Mouse (Mus musculus): ENCODE data around the gene Tmod1. TPM values are rescaled to one million over a fixed set of nuclear protein-coding genes. Genes with fewer than 3 reads are reported as not detected.

Tmod1 gene
- polyA plus RNA-seq, 1 experiment from 2014 or later: 0.39 TPM

DNA sequence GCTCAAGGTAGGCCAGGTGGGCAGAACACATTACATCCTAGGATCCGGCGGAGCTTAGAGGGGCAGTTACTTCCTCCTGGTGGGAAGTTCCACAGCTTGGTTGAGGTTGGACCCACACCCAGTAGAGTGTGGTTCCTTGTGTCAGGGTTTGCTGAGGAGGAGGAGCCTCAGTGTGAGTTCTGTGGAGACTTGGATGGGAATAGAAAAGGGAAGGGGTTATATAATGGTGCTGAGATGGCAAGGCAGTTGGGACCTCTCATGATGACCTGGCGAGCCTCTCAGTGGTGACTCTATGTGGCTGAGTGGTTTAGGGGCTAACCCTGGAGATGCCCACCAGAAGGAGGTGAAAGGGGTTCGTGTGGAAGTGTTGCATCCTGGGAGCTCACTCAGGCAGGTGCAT, 25.1 kb downstream of the Tmod1 start:
- H3K9ac ChIP-seq (replicated peaks): no peak overlapping the region
- H3K4me2 ChIP-seq (replicated peaks): no peak overlapping the region
- no peaks in the 10 kb centered on the region for H3K27me3 ChIP-seq
- no peaks in the 10 kb centered on the region for H3K9me3 ChIP-seq
- 74% methylated on average over 4 of the region's 4 CpGs for WGBS
- no peak overlapping the region for H3K4me3 ChIP-seq (replicated peaks)
- 0 out of 2 replicates have a peak, but pooled peaks cover 8% of the 10 kb centered on the region for H3K4me1 ChIP-seq (replicated peaks)
- H3K36me3 ChIP-seq: no peaks in the 10 kb centered on the region
- H3K27ac ChIP-seq: no peak overlapping the region
- ATAC-seq: no peak

- no peak overlapping the region for H3K27ac ChIP-seq
- WGBS: 60% methylated on average over 8 of the region's 8 CpGs
- H3K9ac ChIP-seq (replicated peaks): no peak overlapping the region
- H3K4me3 ChIP-seq (replicated peaks): no peak overlapping the region
- H3K4me1 ChIP-seq (replicated peaks): 0 out of 2 replicates have a peak, but pooled peaks cover 8% of the 10 kb centered on the region
- H3K9me3 ChIP-seq: no peaks in the 10 kb centered on the region
- no peak for ATAC-seq
- H3K36me3 ChIP-seq: no peaks in the 10 kb centered on the region
- H3K4me2 ChIP-seq (replicated peaks): no peak overlapping the region
- no peaks in the 10 kb centered on the region for H3K27me3 ChIP-seq
Observed at GRCm38 (mm10) chr4:46064263-46064662, 25.5 kb downstream of the Tmod1 start.

- H3K4me3 ChIP-seq (replicated peaks): no peak overlapping the region
- H3K36me3 ChIP-seq: no peaks in the 10 kb centered on the region
- no peaks in the 10 kb centered on the region for H3K27me3 ChIP-seq
- no peak overlapping the region for H3K27ac ChIP-seq
- no peak overlapping the region for H3K9ac ChIP-seq (replicated peaks)
- no peaks in the 10 kb centered on the region for H3K9me3 ChIP-seq
- no peak for ATAC-seq
- WGBS: 88% methylated on average over 3 of the region's 3 CpGs
- H3K4me1 ChIP-seq (replicated peaks): 0 out of 2 replicates have a peak, but pooled peaks cover 11% of the 10 kb centered on the region
- H3K4me2 ChIP-seq (replicated peaks): no peak overlapping the region
Observed at GRCm38 (mm10) chr4:46064961-46065360, 26.2 kb downstream of the Tmod1 start.

DNA sequence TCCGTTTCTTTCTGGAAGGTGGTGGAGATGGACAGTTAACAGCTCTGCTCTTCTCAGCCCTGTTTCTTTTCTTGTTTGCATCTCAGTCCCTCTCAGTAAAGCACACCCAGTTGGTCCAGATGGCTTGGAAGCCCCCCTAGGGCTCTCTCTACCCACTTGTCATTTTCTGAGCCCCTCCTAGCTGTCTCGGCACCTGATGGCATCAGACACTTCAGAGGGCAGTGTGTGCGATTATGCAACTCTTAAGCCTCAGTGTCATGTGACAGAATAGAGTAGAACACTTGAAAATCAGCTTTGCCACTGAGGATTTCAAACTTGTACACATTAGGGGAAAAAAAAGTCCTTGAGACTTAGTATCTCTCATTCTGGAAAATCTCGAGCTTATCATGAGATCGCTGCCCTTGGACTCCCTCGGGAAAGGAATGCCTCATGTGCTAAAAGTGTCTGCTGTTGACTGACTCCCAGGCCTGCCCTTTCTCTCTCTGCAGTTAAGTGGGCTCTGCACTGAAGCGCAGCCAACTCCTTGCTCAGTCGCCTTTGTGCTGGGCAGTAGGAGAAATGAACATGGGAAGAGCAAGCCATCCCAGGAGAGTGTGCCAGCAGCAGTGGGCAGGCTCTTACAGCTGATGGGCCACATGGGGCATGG, 27.1 kb downstream of the Tmod1 start:
- H3K27ac ChIP-seq: no peak overlapping the region
- 69% methylated on average over 8 of the region's 8 CpGs for WGBS
- ATAC-seq: no peak
- 0 out of 2 replicates have a peak, but pooled peaks cover 14% of the 10 kb centered on the region for H3K4me1 ChIP-seq (replicated peaks)
- no peak overlapping the region for H3K4me2 ChIP-seq (replicated peaks)
- no peaks in the 10 kb centered on the region for H3K9me3 ChIP-seq
- H3K36me3 ChIP-seq: no peaks in the 10 kb centered on the region
- H3K9ac ChIP-seq (replicated peaks): no peak overlapping the region
- H3K4me3 ChIP-seq (replicated peaks): no peak overlapping the region
- no peaks in the 10 kb centered on the region for H3K27me3 ChIP-seq

GRCm38 (mm10) chr4:46068060-46068459, 29.3 kb downstream of the Tmod1 start:
- 0 out of 2 replicates have a peak, but pooled peaks cover 14% of the 10 kb centered on the region for H3K4me1 ChIP-seq (replicated peaks)
- H3K4me2 ChIP-seq (replicated peaks): no peak overlapping the region
- H3K9ac ChIP-seq (replicated peaks): no peak overlapping the region
- no peak for ATAC-seq
- 91% methylated on average over 3 of the region's 3 CpGs for WGBS
- H3K4me3 ChIP-seq (replicated peaks): no peak overlapping the region
- no peak overlapping the region for H3K27ac ChIP-seq
- H3K36me3 ChIP-seq: no peaks in the 10 kb centered on the region
- H3K27me3 ChIP-seq: no peaks in the 10 kb centered on the region
- H3K9me3 ChIP-seq: no peaks in the 10 kb centered on the region

DNA sequence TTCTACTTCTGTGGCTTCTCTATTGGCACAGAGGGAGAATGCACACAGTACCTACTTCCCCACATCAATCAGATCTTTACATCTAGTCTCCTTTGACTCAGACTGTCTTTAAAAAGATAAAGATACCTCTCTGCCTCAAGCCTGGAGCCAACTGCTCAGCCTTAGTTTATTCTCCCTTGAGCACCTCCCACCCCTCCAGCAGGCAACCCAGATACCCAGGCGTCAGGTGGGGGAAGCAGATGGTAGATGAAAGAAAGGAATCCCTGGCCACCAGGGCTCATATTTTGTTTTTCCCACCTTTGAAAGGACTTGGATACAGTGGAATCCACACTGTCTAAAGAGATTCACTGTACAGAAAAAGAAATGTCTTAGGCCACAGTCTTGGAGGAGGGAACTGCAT, 29.8 kb downstream of the Tmod1 start:
- Histone ChIP-seq H3K4me3 (replicated peaks) (no peak overlapping the region), H3K27ac (no peak overlapping the region), H3K4me2 (replicated peaks) (no peak overlapping the region), H3K27me3 (no peaks in the 10 kb centered on the region), H3K9me3 (no peaks in the 10 kb centered on the region), H3K4me1 (replicated peaks) (0 out of 2 replicates have a peak, but pooled peaks cover 14% of the 10 kb centered on the region), H3K36me3 (no peaks in the 10 kb centered on the region), H3K9ac (replicated peaks) (no peak overlapping the region)
- ATAC-seq: no peak
- 41% methylated on average over 1 of the region's 1 CpGs for WGBS

GRCm38 (mm10) chr4:46069851-46070482, 31.2 kb downstream of the Tmod1 start:
- ATAC-seq: no peak
- no peaks in the 10 kb centered on the region for H3K27me3 ChIP-seq
- 58% methylated on average over 6 of the region's 6 CpGs for WGBS
- no peaks in the 10 kb centered on the region for H3K9me3 ChIP-seq
- H3K27ac ChIP-seq: no peak overlapping the region
- no peak overlapping the region for H3K9ac ChIP-seq (replicated peaks)
- H3K4me2 ChIP-seq (replicated peaks): no peak overlapping the region
- H3K36me3 ChIP-seq: no peaks in the 10 kb centered on the region
- 0 out of 2 replicates have a peak, but pooled peaks cover 14% of the 10 kb centered on the region for H3K4me1 ChIP-seq (replicated peaks)
- no peak overlapping the region for H3K4me3 ChIP-seq (replicated peaks)

DNA sequence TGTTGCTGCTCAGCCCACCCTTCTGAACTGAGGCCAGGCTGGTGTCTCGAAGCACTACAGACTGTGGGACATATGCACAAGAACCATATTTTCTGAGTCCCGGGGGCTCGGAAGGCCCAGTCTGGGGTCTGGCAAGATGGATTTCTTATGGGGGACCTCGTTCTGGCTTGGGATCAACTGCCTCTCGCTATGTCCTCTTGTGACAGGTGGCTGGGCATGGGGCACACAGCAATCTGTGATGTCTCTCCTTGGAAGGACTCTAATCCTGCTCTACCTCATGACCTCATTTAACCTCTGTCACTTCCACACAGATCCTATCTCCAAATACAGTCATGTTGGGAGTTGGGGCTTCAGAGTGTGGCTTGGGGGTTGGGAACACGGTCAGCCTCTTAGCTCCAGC, 33.9 kb downstream of the Tmod1 start:
- no peak overlapping the region for H3K27ac ChIP-seq
- H3K27me3 ChIP-seq: no peaks in the 10 kb centered on the region
- no peaks in the 10 kb centered on the region for H3K36me3 ChIP-seq
- no peak overlapping the region for H3K4me3 ChIP-seq (replicated peaks)
- ATAC-seq: no peak
- no peak overlapping the region for H3K4me2 ChIP-seq (replicated peaks)
- H3K4me1 ChIP-seq (replicated peaks): 0 out of 2 replicates have a peak, but pooled peaks cover 6% of the 10 kb centered on the region
- 87% methylated on average over 6 of the region's 6 CpGs for whole genome bisulfite sequencing
- no peak overlapping the region for H3K9ac ChIP-seq (replicated peaks)
- no peaks in the 10 kb centered on the region for H3K9me3 ChIP-seq

- no peak overlapping the region for H3K27ac ChIP-seq
- H3K4me1 ChIP-seq (replicated peaks): 0 out of 2 replicates have a peak, but pooled peaks cover 6% of the 10 kb centered on the region
- H3K9me3 ChIP-seq: no peaks in the 10 kb centered on the region
- H3K27me3 ChIP-seq: no peaks in the 10 kb centered on the region
- 68% methylated on average over 4 of the region's 4 CpGs for WGBS
- H3K4me2 ChIP-seq (replicated peaks): no peak overlapping the region
- H3K4me3 ChIP-seq (replicated peaks): no peak overlapping the region
- no peak overlapping the region for H3K9ac ChIP-seq (replicated peaks)
- H3K36me3 ChIP-seq: no peaks in the 10 kb centered on the region
- no peak for ATAC-seq
Observed at GRCm38 (mm10) chr4:46073736-46074135, 35.0 kb downstream of the Tmod1 start.

DNA sequence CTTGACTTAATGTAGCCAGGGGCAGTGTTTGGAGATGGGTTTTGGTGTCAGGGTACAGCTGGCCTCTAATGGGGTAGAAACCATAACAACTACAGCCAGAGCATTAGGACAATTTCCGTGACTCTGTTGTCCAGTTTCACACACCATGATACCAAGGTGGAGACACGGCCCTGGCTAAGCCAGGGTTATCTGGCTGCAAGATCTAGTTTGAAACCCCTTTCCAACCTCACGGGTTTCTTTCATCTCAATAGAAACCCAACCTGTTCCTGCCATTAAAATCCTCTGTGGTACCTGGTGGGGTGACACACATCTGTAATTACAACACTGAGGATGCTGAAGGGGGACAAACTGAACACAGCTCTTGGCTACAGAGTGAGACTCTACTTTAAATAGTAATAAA, 36.9 kb downstream of the Tmod1 start:
- Histone ChIP-seq H3K4me2 (replicated peaks) (no peak overlapping the region), H3K4me3 (replicated peaks) (no peak overlapping the region), H3K4me1 (replicated peaks) (no peaks in the 10 kb centered on the region), H3K9me3 (no peaks in the 10 kb centered on the region), H3K27ac (no peak overlapping the region), H3K9ac (replicated peaks) (no peak overlapping the region), H3K36me3 (no peaks in the 10 kb centered on the region), H3K27me3 (no peaks in the 10 kb centered on the region)
- ATAC-seq: no peak
- WGBS: 87% methylated on average over 3 of the region's 3 CpGs

GRCm38 (mm10) chr4:46076892-46077291, 38.2 kb downstream of the Tmod1 start:
- Histone ChIP-seq H3K9me3 (no peaks in the 10 kb centered on the region), H3K36me3 (no peaks in the 10 kb centered on the region), H3K27ac (no peak overlapping the region), H3K27me3 (no peaks in the 10 kb centered on the region), H3K4me3 (replicated peaks) (no peak overlapping the region), H3K4me2 (replicated peaks) (no peak overlapping the region), H3K4me1 (replicated peaks) (no peaks in the 10 kb centered on the region), H3K9ac (replicated peaks) (no peak overlapping the region)
- ATAC-seq: no peak
- WGBS: 78% methylated on average over 2 of the region's 2 CpGs

GRCm38 (mm10) chr4:46080261-46080660, 41.5 kb downstream of the Tmod1 start:
- Histone ChIP-seq H3K4me1 (replicated peaks) (peaks cover 11% of the 10 kb centered on the region), H3K9me3 (no peaks in the 10 kb centered on the region), H3K4me2 (replicated peaks) (no peak overlapping the region), H3K27ac (no peak overlapping the region), H3K36me3 (no peaks in the 10 kb centered on the region), H3K27me3 (no peaks in the 10 kb centered on the region), H3K4me3 (replicated peaks) (no peak overlapping the region), H3K9ac (replicated peaks) (no peak overlapping the region)
- no peak for ATAC-seq
- 91% methylated on average over 4 of the region's 4 CpGs for WGBS
